Mouse (Mus musculus) small intestine, adult 2 months (tissue): ENCODE results near the gene Psmd12.
A peak's percentile ranks its signal among the peaks of the same experiment; 100 is the strongest.

Experiments used
- CTCF ChIP-seq: fragments of 200-500 bp; IDR thresholded peaks from 2 replicates; pipeline ENCODE4 v1.5.1; 2012; ENCODE audit warnings: low read depth, mild to moderate bottlenecking, control low read depth, inconsistent platforms, low read length, moderate library complexity, mixed read lengths; ENCODE audit not compliant: insufficient replicate concordance, insufficient read length; ENCODE audit errors: extremely low read depth
- POLR2A ChIP-seq: fragments of 200-500 bp; IDR thresholded peaks from 2 replicates; pipeline ENCODE4 v1.6.1; 2012; ENCODE audit warnings: low read depth, mild to moderate bottlenecking, control low read depth, inconsistent platforms, low read length, moderate library complexity

- TF ChIP-seq POLR2A (0 out of 2 replicates have a peak, but pooled peaks have one; percentile 13), CTCF (no peak)
Observed at GRCm38 (mm10) chr11:107546667-107547301, 67.5 kb downstream of the Psmd12 start.
